Mouse (Mus musculus) adrenal gland, postnatal 14 days (tissue): Measurements from ENCODE around the gene Agbl1. TPM values are rescaled to one million over a fixed set of nuclear protein-coding genes. Genes with fewer than 3 reads are reported as not detected.

ENCODE experiments used
- DNase-seq: peaks from one replicate; pipeline ENCODE4 v3.0.0; 2021; ENCODE audit warnings: mixed read lengths
- total RNA-seq: library from RNA; stranded (reverse); gene quantifications from 2 replicates; pipeline ENCODE4 v1.2.3, GENCODE M21; 2021

The Agbl1 gene
- total RNA-seq, 1 experiment from 2014 or later = not detected

DNA sequence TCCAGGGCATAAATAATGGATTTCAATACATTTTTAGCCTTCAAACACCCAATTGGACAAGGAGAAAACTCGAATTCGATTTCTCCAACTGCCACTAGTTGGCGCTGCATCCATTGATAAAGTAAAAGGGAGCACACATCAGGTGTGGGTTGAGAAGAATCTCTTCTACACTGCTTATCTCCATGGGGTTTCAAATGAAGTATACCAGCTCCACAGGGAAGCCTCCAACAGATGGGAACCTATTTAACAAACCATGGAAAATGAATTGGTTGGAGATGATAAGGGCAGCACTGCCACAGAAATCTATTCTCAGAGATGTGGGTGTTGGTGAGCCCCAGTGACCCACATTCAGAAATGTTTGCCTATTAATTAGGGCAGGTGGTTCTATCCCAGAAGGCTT, 741.6 kb downstream of the Agbl1 start:
- DNase-seq = peak; percentile 48

DNA sequence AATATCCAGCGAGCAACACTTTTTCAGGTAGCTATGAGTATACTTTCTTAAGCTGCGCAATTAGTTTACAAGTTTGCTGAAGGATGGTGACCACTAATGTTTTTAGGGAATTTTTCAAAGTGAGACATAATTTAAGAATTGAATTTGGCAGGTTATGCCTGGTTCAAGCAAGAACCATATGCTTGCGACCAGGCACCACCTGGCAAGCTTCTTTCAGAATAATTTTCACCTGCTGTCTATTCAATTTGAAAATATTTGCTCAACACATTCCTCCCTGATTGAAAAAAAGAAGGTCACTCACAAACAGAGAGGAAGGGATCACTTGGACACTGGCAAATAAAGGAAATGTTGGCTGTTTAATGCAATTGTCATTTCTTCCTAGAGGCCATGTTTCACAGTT, 779.9 kb downstream of the Agbl1 start:
- no peak for DNase-seq

DNA sequence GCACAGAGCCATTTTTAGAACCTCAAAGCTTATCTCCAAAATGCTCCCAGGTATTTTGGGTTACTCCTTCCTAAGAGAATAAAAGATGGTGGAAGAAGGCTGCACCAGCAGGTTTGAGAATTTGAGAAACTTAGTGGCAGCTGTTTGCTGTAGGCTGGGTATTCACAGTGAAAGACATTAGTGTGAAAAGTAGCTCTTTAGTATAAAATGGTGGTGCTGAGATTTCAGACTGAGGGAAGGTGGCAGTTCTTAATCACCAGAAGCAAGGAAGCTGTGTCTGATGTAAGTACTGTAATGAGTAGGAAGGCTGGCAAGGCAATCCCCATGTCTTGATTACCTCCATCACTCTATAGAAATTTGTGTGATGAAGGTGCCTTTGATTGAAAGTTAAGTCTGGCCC, 799.3 kb downstream of the Agbl1 start:
- DNase-seq = no peak

DNA sequence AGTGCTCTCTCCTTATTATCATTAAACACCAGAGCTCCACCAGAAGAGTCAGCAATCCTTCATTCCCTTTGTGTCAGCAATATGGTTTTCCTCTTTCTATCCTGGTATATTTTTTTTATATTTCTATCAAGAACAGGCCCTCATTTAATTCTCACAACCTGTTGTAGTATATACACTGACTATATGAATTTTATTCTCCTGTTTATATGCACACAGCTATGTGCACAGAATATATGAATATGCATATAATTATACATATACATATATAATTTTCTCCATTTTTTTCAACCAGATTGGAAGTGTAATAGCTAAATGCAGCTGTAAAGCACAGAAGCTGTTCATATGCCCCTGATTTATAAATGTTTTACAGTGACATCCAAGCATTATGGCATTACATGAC, 846.3 kb downstream of the Agbl1 start:
- no peak for DNase-seq

DNA sequence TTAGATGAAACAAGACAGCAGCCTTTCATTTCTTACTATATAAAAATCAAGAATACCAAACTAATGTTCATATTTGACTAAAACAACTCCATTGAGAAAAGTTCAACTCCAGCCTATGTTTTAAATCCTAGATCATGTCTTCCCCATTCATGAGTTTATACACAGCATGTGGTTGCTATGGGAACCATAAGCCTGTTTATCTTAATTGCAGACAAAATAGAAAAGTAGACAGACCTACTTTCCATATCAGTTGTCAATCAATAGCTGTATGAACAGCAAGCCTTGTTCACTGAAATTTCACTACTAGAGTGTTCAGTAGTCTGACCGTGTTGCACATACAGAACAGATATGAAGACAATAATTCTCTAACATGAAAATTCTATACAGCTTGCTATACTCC, 857.6 kb downstream of the Agbl1 start:
- DNase-seq = no peak

DNA sequence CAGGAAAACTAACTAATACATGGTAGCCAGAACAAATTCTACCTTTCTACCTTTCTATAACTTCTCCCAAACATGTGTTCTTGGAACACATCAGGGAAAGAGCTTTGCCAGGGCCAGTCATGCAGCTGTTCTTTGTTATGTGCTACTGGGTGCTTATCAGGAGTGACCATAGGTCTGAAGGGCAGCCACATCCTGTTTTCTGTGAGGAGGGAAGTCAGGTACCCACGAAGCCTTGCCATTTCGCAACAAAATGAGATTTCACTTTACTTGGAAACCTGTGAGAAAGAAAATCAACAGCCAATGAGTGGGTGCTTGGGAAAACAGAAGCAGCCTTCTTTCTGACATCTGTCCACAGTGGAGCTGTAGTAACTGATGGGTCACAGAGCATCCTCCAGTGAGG, 865.5 kb downstream of the Agbl1 start:
- no peak for DNase-seq

DNA sequence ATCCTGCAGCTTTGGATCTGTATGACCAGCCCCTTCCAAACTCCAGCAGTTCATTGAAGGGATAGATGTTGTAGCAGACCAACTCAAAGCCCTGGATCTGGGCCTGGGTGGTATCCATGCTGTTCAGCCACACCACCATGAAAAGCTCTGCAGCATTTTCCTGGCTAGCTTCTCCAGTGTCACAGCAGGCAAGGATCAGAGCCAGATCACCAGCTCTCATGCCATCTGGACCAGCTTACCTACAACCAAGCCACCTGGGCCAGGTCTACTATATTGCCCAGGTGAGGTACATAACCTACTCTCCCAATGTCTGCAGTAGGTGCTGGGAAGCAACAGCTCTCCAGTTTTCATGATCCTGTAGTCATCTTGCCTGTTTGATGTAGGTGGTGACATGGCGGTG, 884.3 kb downstream of the Agbl1 start:
- no peak for DNase-seq

DNA sequence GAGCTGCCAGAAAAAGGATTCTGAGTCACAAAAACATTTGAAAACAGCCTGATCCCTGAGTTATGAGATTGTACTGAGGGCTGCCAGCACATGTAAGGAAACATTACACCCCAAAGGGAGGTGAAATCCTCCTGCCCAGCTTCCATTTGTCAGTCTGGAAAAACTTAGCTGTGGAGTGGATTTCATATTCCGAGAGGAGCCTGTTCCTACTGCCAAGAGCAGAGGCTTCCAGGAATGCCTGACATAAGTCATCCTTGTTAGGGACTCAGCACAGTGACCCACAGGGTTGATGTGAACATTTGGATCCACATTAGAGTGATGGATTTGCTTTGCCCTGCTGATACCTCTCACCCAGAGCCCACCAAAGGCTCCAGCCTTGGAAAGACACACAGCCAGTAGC, 899.4 kb downstream of the Agbl1 start:
- no peak for DNase-seq

DNA sequence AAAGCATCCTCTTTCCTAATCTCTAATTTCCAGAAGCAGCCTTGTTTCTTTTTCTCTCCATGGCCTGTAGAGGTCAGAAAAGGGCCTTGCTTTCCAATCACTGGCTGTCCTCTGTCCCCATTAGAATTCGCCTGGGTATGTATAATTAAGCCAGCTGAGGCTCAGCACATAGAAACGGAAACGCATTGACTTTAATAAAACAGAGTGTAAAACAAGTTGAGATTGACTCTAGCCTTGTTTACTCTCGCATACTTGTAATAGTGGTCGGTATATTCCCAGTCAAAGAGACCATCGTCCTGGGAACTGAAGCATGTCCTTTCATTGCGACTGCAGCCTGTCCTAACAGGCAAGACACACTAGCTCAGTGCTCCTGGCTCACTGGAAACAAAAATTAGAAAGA, 902.3 kb downstream of the Agbl1 start:
- DNase-seq = no peak

DNA sequence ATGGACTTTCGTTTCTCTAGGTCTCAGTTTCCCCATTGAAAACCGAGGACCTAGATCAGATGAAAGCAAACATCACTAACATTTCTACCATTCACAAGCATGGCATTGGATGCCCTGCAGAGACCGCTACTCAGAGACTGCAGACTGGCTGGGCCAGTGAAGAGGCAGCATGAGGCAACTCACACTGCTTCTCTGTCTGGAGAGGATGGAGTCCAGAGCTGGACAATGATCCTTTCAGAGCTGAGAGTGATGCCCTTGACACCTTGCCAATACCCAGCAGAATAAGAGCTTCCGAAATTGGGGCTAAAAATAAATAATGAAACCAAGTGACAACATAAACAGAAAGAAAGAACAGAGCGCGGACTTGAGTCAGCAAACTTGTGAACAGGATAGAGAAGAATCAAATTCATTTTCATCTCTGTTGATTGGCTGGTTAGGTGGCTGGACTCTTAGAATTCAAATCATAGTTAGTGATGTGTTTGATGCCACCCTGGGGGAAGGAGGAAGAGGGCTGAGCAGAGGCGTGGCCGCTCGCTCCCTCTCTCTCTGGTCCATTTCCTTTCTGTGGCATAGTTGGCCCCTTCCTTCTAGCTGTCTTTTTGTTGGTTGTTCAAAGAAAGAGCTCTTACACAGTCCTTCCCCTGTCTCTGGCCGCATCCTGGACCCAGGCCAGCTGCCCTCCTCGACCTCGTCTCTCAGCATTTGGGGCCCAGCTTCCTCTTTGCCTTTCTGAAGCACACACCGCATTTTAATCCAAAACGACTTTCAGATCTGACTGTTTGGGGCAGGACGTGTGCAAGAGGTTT, 903.1 kb downstream of the Agbl1 start:
- DNase-seq = peak; percentile 30

DNA sequence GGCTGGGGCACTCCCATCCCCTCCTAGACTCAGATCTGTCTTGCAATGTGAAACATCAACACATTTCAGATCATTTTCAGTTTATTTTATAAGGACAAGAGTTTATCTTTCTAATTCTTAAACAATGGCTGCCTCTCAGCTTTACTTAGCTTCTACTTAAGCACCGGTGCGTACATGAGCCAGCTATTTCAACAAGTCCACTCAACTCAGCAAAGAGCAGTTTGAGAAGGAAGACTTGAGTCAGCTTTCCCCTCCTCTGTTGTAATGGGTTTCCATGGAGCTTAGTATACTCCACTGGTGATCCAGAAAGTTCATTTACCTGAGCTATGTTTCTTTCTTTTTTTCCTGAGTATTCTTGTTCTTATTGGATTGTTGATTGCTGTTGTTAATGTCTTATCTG, 905.2 kb downstream of the Agbl1 start:
- no peak for DNase-seq

DNA sequence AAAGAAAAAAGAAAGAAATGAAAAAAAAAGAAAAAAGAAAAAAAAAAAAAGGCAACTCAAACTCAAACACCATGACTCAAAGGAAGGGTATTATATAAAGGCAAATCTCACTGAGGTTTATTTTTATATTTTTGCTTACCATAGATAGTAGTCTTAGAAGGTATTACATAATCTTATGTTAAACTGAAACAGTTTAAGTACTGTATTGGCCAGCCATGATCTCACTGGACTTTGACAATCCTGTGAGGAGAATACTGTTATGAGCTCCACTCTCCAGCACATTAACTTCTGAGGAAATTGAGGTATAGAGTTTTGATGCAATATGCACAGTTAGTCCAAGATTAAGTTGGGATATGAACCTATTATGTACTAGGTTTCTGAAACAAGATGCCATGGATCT, 909.0 kb downstream of the Agbl1 start:
- DNase-seq = no peak

DNA sequence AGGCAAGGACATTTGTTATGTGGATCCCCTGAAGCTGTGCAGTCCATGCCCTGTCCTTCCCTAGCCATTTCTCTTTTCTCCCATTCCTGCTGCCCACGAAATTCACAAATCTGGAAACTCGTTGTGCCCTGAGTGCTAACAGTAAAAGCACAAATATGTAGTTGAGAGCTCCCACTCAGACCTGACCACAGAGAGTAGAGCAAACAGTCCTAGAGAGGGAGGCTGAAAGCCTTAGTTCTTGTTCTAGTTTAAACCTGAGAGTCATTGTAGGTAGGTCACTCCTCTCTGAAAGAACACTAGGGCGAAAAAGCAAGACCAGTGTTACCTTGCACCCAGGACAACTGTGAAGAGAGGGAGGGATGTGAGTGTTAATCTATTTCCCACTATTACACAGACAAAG, 917.8 kb downstream of the Agbl1 start:
- no peak for DNase-seq

DNA sequence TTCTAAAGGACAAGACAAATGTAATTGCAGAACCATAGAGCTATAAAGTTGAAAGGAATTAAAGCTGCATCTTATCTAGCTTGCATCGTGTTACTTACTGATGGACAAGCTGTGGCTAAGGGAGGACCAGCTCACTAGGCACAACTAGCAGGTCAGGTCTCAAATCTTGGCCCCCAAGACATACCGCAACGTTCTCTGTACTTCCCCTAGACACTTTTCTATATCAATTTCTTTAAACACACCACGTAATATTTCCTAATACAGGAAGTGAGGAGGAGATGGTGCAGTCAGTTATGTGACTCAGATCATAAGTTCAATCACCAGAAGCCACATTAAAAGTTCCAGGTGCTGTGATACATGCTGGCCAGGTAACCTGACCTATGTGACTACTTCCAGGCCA, 919.1 kb downstream of the Agbl1 start:
- no peak for DNase-seq

DNA sequence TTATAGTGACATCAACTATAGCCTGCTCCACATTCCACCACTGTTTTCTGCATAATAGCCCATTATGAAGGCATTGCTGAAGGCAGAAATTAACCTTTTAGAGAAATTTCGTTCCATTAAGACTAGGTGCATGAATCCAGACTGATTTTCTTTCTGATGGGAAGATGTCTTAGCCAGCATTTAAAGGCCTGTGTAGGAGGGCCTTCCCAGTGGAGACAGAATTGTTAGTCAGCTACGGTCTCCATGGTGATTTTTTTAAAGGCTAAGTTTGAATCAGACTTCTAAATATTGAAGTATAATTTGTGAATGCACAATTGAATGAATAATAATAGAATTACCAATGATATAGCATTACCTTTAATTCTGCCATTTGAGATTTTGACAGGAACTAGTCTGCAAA, 920.2 kb downstream of the Agbl1 start:
- DNase-seq = no peak

DNA sequence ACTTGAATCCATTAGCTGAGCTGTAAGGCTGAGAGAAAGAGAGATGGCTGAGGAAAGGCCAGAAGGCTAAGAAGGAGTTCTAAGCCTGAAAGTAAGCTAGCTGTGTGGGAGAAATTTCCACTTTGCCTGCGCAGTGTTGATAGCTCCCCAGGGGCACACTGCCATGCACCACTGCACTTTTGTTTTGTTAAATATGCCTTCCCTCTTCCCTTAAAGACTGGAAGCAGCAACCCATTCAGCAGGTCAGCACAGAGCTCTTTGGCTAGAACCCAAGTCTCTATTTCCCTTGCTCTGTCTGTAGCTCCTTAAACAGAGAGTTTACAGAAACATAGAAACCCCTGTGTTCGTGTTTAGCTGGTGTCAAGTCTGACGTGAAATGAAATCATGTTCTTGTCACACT, 922.7 kb downstream of the Agbl1 start:
- no peak for DNase-seq

DNA sequence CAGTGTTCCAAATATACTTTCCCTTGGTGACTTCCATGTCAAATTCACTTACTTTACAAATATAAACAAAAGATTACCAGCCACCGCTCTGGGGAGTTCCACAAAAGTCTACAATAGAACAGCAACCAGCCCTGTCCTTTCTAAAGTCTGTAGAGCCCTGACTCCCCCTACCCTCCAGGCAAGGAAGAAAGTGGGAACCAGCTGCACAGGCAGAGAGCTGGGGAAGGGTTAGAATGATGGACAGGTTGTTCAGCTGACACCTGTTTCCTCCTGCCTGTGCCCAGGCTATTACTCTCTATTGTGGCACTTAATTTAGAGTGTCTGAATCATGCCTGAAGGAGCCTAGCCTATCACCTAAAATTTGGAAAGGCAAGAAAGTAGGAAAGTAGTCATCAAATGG, 923.2 kb downstream of the Agbl1 start:
- no peak for DNase-seq

DNA sequence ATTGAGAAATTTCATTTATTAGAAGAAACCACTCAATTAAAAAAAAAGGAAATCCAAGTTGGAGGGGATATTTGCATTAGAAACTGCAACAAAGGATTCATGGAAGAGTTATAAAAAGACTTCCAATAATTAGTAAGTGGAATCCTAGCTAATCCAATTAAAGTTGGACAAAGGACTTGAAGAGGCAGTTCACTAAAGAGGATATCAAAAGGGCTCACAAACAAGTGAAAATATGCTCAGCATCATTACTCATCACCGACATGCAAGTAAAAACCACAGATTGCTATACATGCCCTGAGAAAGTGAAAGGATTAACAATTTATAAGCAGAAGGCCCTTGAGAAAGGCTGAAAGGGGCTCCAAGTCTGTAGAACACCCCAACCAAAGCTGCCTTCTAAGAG, 935.2 kb downstream of the Agbl1 start:
- DNase-seq = no peak
